Mouse (Mus musculus): Measurements from ENCODE around the gene Gm38392. TPM values are rescaled to one million over a fixed set of nuclear protein-coding genes. Genes with fewer than 3 reads are reported as not detected.

Gm38392 gene
- polyA plus RNA-seq (2016; fragmentation: Nextera tagmentation; extraction: Ambion mirVana): 0.29 and 0.43 TPM in 2 replicates

- no peak within 1 kb of the TSS for H3K27ac ChIP-seq
- H3K9me3 ChIP-seq: no peaks in the 10 kb centered on the region
- no peak for DNase-seq (ENCODE audit: low spot score)
- peaks cover 14% of the 10 kb centered on the region for H3K36me3 ChIP-seq
- H3K4me1 ChIP-seq: no peaks in the 10 kb centered on the region
- WGBS: 96% methylated on average over 4 of the region's 4 CpGs
- H3K4me3 ChIP-seq: no peak within 1 kb of the TSS
- H3K27me3 ChIP-seq (ENCODE audit: insufficient read depth, poor library complexity, severe bottlenecking): no peaks in the 10 kb centered on the region
These were observed at the start of gene Gm38392 for GRCm38 (mm10) chr3:88287110-88287509. Gene Gm38392, minus strand, starts transcription at chr3:88287210.

- peak within 1 kb of the TSS; percentile 75 for H3K4me3 ChIP-seq
- H3K36me3 ChIP-seq: peaks cover 8% of the 10 kb centered on the region; the same call in 1 of the 2 replicates
- no peaks in the 10 kb centered on the region for H3K9me3 ChIP-seq
- peak; percentile 99 for DNase-seq (ENCODE audit: low spot score)
- H3K4me1 ChIP-seq: peaks cover 36% of the 10 kb centered on the region
- 2% methylated on average over 66 of the region's 66 CpGs for WGBS
- H3K27me3 ChIP-seq (ENCODE audit: insufficient read depth, poor library complexity, severe bottlenecking): peaks cover 10% of the 10 kb centered on the region
- peak within 1 kb of the TSS; percentile 98 for H3K27ac ChIP-seq
These were observed 49.3 kb upstream of the Gm38392 start, which contains the start of the genes Tmem79 and Smg5 for GRCm38 (mm10) chr3:88336058-88337013. Gene Tmem79, minus strand, starts transcription at chr3:88336148. Gene Smg5, plus strand, starts transcription at chr3:88336260.

GRCm38 (mm10) chr3:88335436-88336053 lies 48.5 kb upstream of the Gm38392 start:
- no peak for DNase-seq (ENCODE audit: low spot score)
- WGBS: 2% methylated on average over 27 of the region's 27 CpGs
- Histone ChIP-seq H3K4me3 (peak overlapping the region; percentile 75), H3K27me3 (ENCODE audit: insufficient read depth, poor library complexity, severe bottlenecking) (peaks cover 10% of the 10 kb centered on the region), H3K4me1 (peaks cover 36% of the 10 kb centered on the region), H3K36me3 (peaks cover 5% of the 10 kb centered on the region; the same call in 1 of the 2 replicates), H3K9me3 (no peaks in the 10 kb centered on the region), H3K27ac (peak overlapping the region; percentile 98)

GRCm38 (mm10) chr3:88334902-88335435 lies 48.0 kb upstream of the Gm38392 start:
- WGBS: 36% methylated on average over 3 of the region's 3 CpGs
- no peaks in the 10 kb centered on the region for H3K9me3 ChIP-seq
- peaks cover 8% of the 10 kb centered on the region; the same call in 1 of the 2 replicates for H3K36me3 ChIP-seq
- H3K27ac ChIP-seq: peak overlapping the region; percentile 98
- H3K4me3 ChIP-seq: peak overlapping the region; percentile 75
- H3K4me1 ChIP-seq: peaks cover 36% of the 10 kb centered on the region
- no peak for DNase-seq (ENCODE audit: low spot score)
- peaks cover 10% of the 10 kb centered on the region for H3K27me3 ChIP-seq (ENCODE audit: insufficient read depth, poor library complexity, severe bottlenecking)

- Histone ChIP-seq H3K4me3 (peak overlapping the region; percentile 8; the same call in 1 of the 2 replicates), H3K36me3 (peaks cover 16% of the 10 kb centered on the region), H3K27ac (peak overlapping the region; percentile 56; the same call in 1 of the 2 replicates), H3K27me3 (ENCODE audit: insufficient read depth, poor library complexity, severe bottlenecking) (peaks cover 10% of the 10 kb centered on the region), H3K9me3 (no peaks in the 10 kb centered on the region), H3K4me1 (peaks cover 37% of the 10 kb centered on the region)
- WGBS: 47% methylated on average over 12 of the region's 12 CpGs
- DNase-seq (ENCODE audit: low spot score): no peak
These were observed 47.1 kb upstream of the Gm38392 start for GRCm38 (mm10) chr3:88334029-88334658.

GRCm38 (mm10) chr3:88331282-88331681 lies 44.3 kb upstream of the Gm38392 start:
- peaks cover 37% of the 10 kb centered on the region for H3K36me3 ChIP-seq
- H3K27ac ChIP-seq: no peak overlapping the region
- H3K27me3 ChIP-seq (ENCODE audit: insufficient read depth, poor library complexity, severe bottlenecking): peaks cover 10% of the 10 kb centered on the region
- no peaks in the 10 kb centered on the region for H3K9me3 ChIP-seq
- no peak for DNase-seq (ENCODE audit: low spot score)
- no peak overlapping the region for H3K4me3 ChIP-seq
- 28% methylated on average over 2 of the region's 2 CpGs for WGBS
- peaks cover 25% of the 10 kb centered on the region for H3K4me1 ChIP-seq

GRCm38 (mm10) chr3:88328956-88329355 lies 41.9 kb upstream of the Gm38392 start:
- H3K36me3 ChIP-seq: peaks cover 38% of the 10 kb centered on the region
- no peaks in the 10 kb centered on the region for H3K9me3 ChIP-seq
- H3K4me1 ChIP-seq: peaks cover 22% of the 10 kb centered on the region
- peaks cover 10% of the 10 kb centered on the region for H3K27me3 ChIP-seq (ENCODE audit: insufficient read depth, poor library complexity, severe bottlenecking)
- no peak for DNase-seq (ENCODE audit: low spot score)
- H3K27ac ChIP-seq: no peak overlapping the region
- H3K4me3 ChIP-seq: no peak overlapping the region
- WGBS: 78% methylated on average over 5 of the region's 5 CpGs

GRCm38 (mm10) chr3:88324951-88325405 lies 38.0 kb upstream of the Gm38392 start, which contains the start of gene Glmp:
Gene Glmp, plus strand, starts transcription at chr3:88325023.
- Histone ChIP-seq H3K36me3 (peaks cover 71% of the 10 kb centered on the region), H3K27me3 (ENCODE audit: insufficient read depth, poor library complexity, severe bottlenecking) (no peaks in the 10 kb centered on the region), H3K27ac (peak within 1 kb of the TSS; percentile 81), H3K9me3 (no peaks in the 10 kb centered on the region), H3K4me1 (peaks cover 13% of the 10 kb centered on the region), H3K4me3 (peak within 1 kb of the TSS; percentile 74)
- peak; percentile 86 for DNase-seq (ENCODE audit: low spot score)
- under 1% methylated on average over 10 of the region's 10 CpGs for WGBS

- Histone ChIP-seq H3K4me3 (no peak overlapping the region), H3K27ac (no peak overlapping the region), H3K9me3 (no peaks in the 10 kb centered on the region), H3K36me3 (peaks cover 56% of the 10 kb centered on the region), H3K4me1 (peaks cover 13% of the 10 kb centered on the region), H3K27me3 (ENCODE audit: insufficient read depth, poor library complexity, severe bottlenecking) (no peaks in the 10 kb centered on the region)
- 81% methylated on average over 1 of the region's 1 CpGs for WGBS
- no peak for DNase-seq (ENCODE audit: low spot score)
These were observed 12.2 kb upstream of the Gm38392 start for GRCm38 (mm10) chr3:88299172-88299571.

- DNase-seq (ENCODE audit: low spot score): no peak
- Histone ChIP-seq H3K4me1 (peaks cover 13% of the 10 kb centered on the region), H3K36me3 (peaks cover 39% of the 10 kb centered on the region), H3K4me3 (peak overlapping the region; percentile 82), H3K27ac (peak overlapping the region; percentile 94), H3K9me3 (no peaks in the 10 kb centered on the region), H3K27me3 (ENCODE audit: insufficient read depth, poor library complexity, severe bottlenecking) (no peaks in the 10 kb centered on the region)
- WGBS: under 1% methylated on average over 30 of the region's 30 CpGs
These were observed 10.4 kb upstream of the Gm38392 start for GRCm38 (mm10) chr3:88297321-88297851.

- no peaks in the 10 kb centered on the region for H3K27me3 ChIP-seq (ENCODE audit: insufficient read depth, poor library complexity, severe bottlenecking)
- peaks cover 13% of the 10 kb centered on the region for H3K4me1 ChIP-seq
- H3K27ac ChIP-seq: peak within 1 kb of the TSS; percentile 94
- no peaks in the 10 kb centered on the region for H3K9me3 ChIP-seq
- peak; percentile 99 for DNase-seq (ENCODE audit: low spot score)
- under 1% methylated on average over 44 of the region's 44 CpGs for WGBS
- H3K36me3 ChIP-seq: peaks cover 33% of the 10 kb centered on the region
- peak within 1 kb of the TSS; percentile 82 for H3K4me3 ChIP-seq
These were observed 9.7 kb upstream of the Gm38392 start, which contains the start of the genes Tsacc and Cct3 for GRCm38 (mm10) chr3:88296561-88297318. Gene Tsacc, minus strand, starts transcription at chr3:88296999. Gene Cct3, plus strand, starts transcription at chr3:88297116.

Measured in heart, embryonic 10.5 days (tissue).